Mouse (Mus musculus): ENCODE measurements around the gene Slc25a22.

GRCm38 (mm10) chr7:141394158-141394557, 43.5 kb downstream of the Slc25a22 start:
- no peak for TF ChIP-seq POLR2A (IDR thresholded peaks at IDR 0.05; ENCODE audit: borderline replicate concordance, control insufficient read depth, low read depth, low read length)
- no peak for TF ChIP-seq CTCF (IDR thresholded peaks at IDR 0.05; ENCODE audit: control insufficient read depth, insufficient read depth, low read length)

All from bone marrow, adult 2 months (tissue).